Mouse (Mus musculus) left cerebral cortex, postnatal 25 days (tissue): ENCODE data around the gene Frem3. TPM values are rescaled to one million over a fixed set of nuclear protein-coding genes. Genes with fewer than 3 reads are reported as not detected.

Source experiments
- DNase-seq, 2 experiments: peaks; one replicate each; pipeline ENCODE4 v3.0.0; 2022; ENCODE audit warnings: low spot score in 2 of 2, mixed read lengths in 1 of 2
- intact Hi-C: fragments of 180-260 bp; cut with DNase I; formaldehyde crosslinking; loops from one replicate; pipeline ENCODE4 v1.15.1; 2025
- total RNA-seq, 2 experiments: library from RNA; stranded (reverse); gene quantifications; 2 replicates each; pipeline ENCODE4 v1.2.3; 2021

Frem3 gene
- under 1 TPM; 0.25 to 0.39 TPM for total RNA-seq

- intact Hi-C loops, result no loop called here
- peak in 1 of 2 experiments; percentile 5 for DNase-seq
Measured at GRCm38 (mm10) chr8:80610549-80611440, at the start of gene Frem3. Gene Frem3, plus strand, starts transcription at chr8:80611080.

- DNase-seq, result no peak
- intact Hi-C loops, result no loop called here
Measured at GRCm38 (mm10) chr8:80564205-80564839, 46.6 kb upstream of the Frem3 start.

- DNase-seq, result no peak
- intact Hi-C loops, result no loop called here
Measured at GRCm38 (mm10) chr8:80567471-80567870, 43.4 kb upstream of the Frem3 start.

- intact Hi-C loops, result no loop called here
- DNase-seq, result peak in 1 of 2 experiments; percentile 11
Measured at GRCm38 (mm10) chr8:80568243-80568995, 42.5 kb upstream of the Frem3 start.

GRCm38 (mm10) chr8:80572417-80573061 lies 38.3 kb upstream of the Frem3 start:
- no peak for DNase-seq
- intact Hi-C loops, result no loop called here

- intact Hi-C loops, result no loop called here
- DNase-seq, result no peak
Measured at GRCm38 (mm10) chr8:80577126-80577525, 33.8 kb upstream of the Frem3 start.

- intact Hi-C loops, result no loop called here
- no peak for DNase-seq
Measured at GRCm38 (mm10) chr8:80579038-80579437, 31.8 kb upstream of the Frem3 start.

- intact Hi-C loops, result no loop called here
- no peak for DNase-seq
Measured at GRCm38 (mm10) chr8:80592626-80593025, 18.3 kb upstream of the Frem3 start.

- intact Hi-C loops, result no loop called here
- DNase-seq, result no peak
Measured at GRCm38 (mm10) chr8:80600600-80601170, 10.2 kb upstream of the Frem3 start.

GRCm38 (mm10) chr8:80601886-80602285 lies 9.0 kb upstream of the Frem3 start:
- intact Hi-C loops, result no loop called here
- DNase-seq, result no peak

GRCm38 (mm10) chr8:80607082-80607481 lies 3.8 kb upstream of the Frem3 start:
- intact Hi-C loops, result no loop called here

GRCm38 (mm10) chr8:80611441-80611751 lies 516 bp downstream of the Frem3 start:
- intact Hi-C loops, result no loop called here
- peak in 1 of 2 experiments; percentile 1 for DNase-seq

More at GRCm38 (mm10) chr8:80607082-80607481, 3.8 kb upstream of the Frem3 start:
- no peak for DNase-seq

GRCm38 (mm10) chr8:80619787-80620186 lies 8.9 kb downstream of the Frem3 start:
- intact Hi-C loops, result no loop called here
- DNase-seq, result no peak

GRCm38 (mm10) chr8:80647394-80647793 lies 36.5 kb downstream of the Frem3 start:
- no peak for DNase-seq
- intact Hi-C loops, result no loop called here

- intact Hi-C loops, result no loop called here
- DNase-seq, result no peak
Measured at GRCm38 (mm10) chr8:80657639-80658038, 46.8 kb downstream of the Frem3 start.

- intact Hi-C loops, result no loop called here
- DNase-seq, result no peak
Measured at GRCm38 (mm10) chr8:80661055-80661454, 50.2 kb downstream of the Frem3 start.

- no peak for DNase-seq
- intact Hi-C loops, result no loop called here
Measured at GRCm38 (mm10) chr8:80663476-80663875, 52.6 kb downstream of the Frem3 start.

GRCm38 (mm10) chr8:80669277-80669901 lies 58.5 kb downstream of the Frem3 start:
- no peak for DNase-seq
- intact Hi-C loops, result no loop called here

- intact Hi-C loops, result no loop called here
- DNase-seq, result no peak
Measured at GRCm38 (mm10) chr8:80682594-80682993, 71.7 kb downstream of the Frem3 start.
